Mouse (Mus musculus) kidney, adult 2 months (tissue): ENCODE measurements at regions not wholly inside any gene's neighbourhood (a gene's known extent, or its start where the extent isn't known, plus 50 kb on each side); places are given as distances from the start of the nearest gene placed in this dataset.

Experiments used
- CTCF ChIP-seq: fragments of 200-500 bp; conservative IDR thresholded peaks from 2 replicates; pipeline ENCODE4 v1.5.1; 2011; ENCODE audit warnings: low read depth, mild to moderate bottlenecking, control low read depth, low read length, moderate library complexity, mixed read lengths; ENCODE audit not compliant: insufficient read depth, insufficient read length
- POLR2A ChIP-seq: fragments of 200-500 bp; IDR thresholded peaks from one replicate; pipeline ENCODE4 v1.6.1; 2011; ENCODE audit warnings: low read depth, low read length, control low read depth

DNA sequence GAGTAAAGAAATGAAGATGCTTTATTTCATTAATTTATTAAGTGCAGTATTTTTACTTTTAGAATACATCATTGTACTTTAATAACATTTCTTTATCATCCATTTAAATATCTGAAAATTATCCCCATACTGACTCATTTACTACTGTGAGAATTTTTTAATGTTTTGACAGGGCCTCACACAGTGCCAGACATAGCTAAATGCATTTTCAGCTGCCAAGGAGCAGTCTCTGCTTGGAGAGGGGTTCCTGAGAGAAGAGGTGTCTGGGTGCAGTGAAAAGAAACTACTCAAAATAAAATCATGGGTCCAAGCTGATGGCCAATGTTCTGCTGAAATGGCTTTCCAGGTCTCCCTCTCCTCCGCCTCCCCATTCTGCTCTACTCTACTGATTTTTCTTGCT is 1116.3 kb upstream of the Ppp6c start:
- no peak for TF ChIP-seq POLR2A
- TF ChIP-seq CTCF = no peak
